Mouse (Mus musculus): ENCODE results near the gene Cyth1. TPM values are rescaled to one million over a fixed set of nuclear protein-coding genes. Genes with fewer than 3 reads are reported as not detected.

Gene Cyth1
- total RNA-seq, 2 experiments from 2014 or later: 30.3 to 31.5 TPM

DNA sequence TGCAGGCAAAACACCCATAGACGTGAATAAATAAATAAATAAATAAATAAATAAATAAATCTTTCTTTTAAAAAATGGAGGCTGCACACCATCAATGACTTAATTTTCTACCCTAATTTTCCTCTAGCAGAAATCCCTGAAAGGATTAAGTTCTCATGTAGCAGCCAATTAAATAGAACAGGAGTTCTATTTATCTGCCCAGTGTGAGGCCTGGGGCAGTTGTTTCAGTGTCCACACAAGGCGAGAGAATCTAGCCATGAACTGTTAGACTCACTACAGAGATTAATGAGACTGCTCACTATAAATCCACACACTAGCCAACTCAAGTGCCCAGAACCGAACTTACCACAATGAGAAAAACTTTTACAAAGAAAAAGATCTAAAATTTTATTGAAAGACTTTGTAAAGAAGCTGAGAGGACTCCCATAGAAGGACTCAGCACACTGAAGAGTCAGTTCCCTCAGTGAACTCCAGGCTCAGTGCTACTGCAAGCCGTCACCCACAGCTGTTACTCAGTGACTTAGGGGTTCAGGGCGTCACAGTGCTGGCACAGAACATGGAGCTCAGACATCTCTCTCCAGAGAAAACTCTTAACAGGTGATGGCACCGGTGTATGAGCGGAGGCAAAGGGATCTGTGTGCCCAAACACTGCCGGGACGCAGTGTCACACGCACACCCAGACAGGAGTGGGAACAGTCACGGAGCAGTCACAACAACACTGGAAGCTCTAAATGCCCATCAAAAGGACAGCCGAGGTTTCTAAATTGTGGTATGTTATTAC lies 23.1 kb downstream of the Cyth1 start:
- DNase-seq (ENCODE audit: low spot score in 2 of 2): no peak

DNA sequence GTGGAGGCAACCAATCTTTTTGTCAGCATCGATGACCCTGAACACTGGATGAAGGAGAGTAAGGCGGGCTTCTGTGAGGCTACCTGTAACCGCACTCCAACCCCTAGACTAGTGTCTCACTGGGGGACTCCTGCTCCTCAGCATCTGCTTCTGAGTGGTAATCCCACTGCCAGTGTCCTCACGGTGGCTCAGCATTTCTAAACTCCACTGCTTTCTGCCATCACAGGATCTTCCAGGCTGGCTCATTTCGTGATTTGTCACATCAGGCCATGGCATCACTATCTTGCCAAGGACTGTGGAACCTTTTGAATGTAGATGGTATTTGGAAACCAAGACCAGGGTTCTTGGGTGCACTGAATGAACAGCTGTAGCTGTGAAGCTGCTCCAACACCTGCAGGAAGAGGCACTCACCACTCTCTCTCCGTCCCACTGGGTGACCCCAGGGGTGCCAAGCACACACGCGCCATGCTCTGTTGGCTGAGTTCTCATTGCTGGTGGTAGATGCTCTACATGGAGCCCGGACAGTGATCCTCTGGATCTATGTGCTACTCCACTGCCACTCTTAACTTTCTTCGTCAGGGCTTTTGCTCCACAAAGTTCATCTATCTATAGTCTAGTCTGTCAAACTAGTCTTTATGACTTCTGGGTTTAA lies 24.9 kb downstream of the Cyth1 start:
- no peak for DNase-seq (ENCODE audit: low spot score in 2 of 2)

DNA sequence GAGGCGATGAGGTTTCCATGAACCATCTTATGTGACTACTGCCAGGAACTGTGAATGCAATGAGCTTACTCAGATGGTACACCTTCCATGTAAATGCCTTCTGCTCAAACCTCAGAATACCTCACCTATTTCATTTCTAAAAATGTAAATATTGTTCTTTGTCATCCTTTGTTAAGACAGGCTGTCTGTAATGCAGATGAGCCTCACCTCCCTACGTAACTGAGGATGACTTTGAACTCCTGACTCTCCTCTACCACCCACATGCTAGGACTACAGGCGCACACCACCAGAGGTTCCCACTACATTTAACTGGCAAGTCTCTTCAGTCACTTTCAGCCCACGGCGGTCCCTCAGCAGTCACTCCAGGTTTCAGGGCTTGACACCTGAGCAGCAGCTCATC lies 25.5 kb downstream of the Cyth1 start:
- DNase-seq (ENCODE audit: low spot score in 2 of 2): no peak

DNA sequence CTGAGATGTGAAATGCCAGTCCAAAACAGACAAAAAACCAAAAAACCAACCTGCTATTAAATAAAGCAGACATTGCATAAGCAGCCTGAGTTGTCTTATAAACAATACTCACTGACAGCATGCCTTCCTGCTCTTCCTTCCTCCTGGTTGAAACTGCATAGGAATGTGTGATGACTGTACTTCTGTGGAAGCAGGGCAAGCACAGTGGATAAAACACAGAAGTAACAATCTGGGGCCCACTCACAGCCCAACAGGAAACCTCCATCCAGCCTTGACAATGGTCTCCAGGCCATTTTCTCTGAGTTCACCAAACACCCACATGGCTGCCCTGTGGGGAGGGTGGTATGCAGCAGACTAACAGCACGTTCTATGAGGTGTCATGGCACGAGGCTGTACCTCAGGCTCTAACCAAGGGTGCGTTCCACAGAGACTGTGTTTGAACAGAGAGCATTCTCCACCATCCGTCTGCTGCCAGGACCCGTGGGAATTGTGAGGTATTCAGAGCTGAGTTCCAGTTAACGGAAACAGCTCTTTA lies 26.0 kb downstream of the Cyth1 start:
- no peak for DNase-seq (ENCODE audit: low spot score in 2 of 2)

DNA sequence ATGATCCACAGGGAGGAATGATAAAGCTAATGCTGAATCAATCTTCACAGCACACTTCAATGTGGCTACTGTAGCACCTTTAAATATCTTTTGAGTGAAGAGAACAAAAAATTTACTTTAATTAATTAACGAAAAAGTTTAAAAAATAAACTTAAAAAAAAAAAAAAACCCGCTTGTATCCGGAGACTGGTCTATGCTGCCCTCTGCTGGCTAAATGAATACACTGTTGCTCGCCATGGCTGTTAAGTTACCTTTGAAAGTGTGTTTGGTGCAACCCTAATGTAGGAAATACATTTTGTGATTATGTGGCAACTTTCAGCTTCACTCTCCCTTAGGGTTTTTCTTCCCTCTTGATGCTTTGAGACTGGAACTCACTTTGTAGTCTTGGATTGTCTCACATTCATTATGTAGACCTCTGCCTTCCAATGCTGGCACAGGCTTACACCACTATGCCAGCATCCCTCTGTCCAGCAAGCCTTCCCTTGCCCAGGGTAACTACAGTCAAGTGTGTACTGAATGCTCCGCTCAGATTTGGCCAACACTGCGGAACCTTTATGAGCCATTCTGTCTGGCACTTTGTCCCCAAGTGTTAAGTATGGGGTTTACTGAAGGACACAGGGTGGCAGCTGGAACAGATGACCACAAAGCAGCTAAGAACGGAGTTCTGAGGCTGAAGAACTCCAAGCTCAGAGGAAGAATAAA lies 27.7 kb downstream of the Cyth1 start:
- DNase-seq (ENCODE audit: low spot score in 2 of 2): no peak

DNA sequence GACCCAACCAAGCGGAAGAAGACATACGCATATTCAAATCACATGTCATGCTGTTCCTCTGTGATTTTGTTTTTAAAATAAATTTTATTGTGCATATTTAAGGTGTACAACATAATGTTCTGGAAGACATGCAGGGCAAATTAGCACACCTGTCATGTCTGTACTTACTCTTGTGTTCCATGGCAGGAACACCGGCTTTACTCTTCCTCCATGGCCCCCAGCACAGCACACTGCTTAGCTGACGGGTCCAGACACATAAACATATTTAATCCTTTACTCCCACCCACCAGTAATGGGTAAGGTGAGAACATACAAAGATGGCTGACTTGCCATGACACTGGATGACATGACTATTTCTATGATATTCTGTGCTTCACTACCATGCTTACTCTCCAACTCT lies 29.3 kb downstream of the Cyth1 start:
- no peak for DNase-seq (ENCODE audit: low spot score in 2 of 2)

DNA sequence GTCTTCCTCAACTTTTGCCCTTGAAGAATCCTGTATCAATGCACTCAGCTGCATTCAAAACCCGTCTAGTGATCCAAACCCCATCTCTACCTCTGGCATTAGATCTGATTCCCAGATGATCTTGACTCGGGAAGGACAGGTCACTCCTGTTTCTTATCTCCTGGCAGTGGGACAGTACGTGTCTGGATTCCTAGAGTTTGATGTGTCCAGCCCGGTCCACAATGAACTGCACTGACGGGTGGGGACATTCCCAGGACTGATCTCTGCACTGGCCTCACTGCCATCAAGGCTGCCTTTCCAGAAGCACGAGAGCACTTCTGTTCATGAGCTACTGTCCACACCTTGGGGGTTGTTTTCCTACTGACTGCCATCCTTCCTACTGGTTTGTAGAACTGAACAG lies 31.9 kb downstream of the Cyth1 start:
- DNase-seq (ENCODE audit: low spot score in 2 of 2): no peak

DNA sequence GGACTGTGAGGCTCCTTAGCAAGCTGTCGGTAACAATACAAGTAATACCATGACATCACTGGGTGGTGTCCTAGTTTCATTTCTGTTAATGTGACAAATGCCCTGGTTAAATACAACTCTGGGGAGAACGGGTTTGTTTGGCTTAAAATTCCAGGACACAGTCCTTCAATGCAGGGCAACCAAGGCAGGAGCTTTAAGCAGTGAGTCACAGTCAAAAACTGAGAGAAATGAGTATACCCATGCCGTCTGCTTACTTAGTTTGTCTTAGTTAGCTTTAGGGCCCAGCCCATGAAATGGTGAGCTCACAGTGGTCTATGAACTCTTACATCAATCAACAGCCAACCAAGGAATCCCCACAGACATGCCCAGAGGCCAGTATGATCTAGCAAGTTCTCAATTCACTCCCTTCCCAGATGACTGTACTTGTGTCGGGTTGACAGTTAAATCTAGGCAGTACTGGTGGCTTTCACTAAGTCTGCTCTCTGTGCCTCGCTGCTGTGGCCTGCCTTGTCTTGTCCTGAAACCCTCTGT lies 32.4 kb downstream of the Cyth1 start:
- DNase-seq (ENCODE audit: low spot score in 2 of 2): no peak

DNA sequence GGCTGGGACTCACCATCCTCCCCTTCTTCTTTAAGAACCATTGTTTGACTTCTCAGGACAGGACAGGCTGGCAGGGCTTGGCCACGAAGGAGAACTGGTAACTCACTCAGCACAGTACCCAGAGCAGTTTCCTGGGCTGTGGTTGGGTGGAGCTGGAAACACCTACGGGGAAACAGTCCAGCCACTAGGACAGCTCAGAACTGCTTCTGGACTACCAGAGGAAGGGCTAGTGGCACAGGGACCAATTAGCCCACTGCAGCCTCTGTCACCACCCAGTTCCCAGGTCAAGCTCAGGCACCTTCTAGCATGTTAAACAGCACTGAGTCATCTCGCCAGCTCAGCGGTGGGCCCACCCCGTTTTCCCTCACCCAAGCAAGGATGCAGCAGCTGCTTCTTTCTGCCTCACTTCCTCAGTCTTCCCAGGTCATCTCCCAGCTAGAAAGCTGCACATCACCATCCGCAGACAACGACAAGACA lies 35.7 kb downstream of the Cyth1 start:
- no peak for DNase-seq (ENCODE audit: low spot score in 2 of 2)

DNA sequence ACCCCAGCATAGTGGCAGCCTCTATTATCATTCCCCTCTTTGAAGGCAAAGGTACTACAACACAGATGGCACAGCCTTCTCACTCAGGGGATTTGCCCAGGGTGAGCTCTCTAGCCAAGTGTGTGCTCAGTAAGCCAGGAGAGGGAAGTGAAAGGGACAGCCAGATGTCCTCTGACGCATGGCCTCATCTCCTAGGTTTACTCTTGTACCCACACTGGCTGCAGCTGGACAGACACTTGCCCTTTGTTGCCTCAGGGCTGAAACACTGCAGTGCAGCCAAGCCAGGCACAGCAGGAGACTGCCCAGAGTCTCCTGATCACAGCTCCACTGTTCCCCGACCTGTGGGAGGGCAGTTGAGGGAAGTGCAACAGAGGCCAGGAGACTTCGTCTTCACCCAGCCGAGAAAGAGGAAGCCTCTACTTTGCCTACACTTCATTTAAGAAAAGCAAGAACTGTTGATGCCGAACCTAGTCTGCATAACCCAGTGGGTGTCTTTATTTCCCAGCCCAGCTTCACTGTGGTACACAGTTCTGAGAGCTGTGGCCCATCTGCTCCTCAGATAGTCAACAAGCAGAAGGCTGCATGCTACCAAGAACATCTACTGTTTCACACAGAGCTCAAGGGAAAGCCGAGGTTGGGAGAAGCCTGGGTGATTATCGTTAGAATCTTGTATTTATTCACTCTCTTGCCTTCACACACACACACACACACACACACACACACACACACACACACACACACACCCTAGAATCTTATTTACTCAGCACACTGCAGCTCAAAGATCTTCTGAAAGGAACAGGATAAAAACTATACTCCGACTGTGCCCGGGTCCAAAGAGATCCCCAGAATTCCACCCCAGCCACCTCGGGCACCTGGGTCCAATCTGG lies 36.4 kb downstream of the Cyth1 start:
- DNase-seq (ENCODE audit: low spot score in 2 of 2): no peak

DNA sequence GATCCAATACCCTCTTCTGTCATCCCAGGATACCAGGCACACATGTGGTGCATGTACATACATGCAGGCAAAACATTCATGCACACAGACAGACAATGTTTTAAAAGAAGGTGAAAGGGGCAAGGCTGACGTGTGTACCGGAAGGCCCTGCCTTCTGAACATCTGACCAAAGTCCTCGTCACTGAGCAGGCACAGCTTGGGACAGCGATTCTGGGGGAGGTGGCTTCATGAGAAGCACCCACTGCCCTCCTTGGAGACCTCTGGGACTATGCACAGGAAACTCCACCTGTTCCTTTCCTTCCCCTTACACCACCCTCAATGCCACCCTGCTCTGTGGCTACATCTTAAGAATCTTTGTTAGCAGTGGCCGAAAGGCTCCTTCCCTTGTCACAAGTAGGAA lies 37.4 kb downstream of the Cyth1 start:
- no peak for DNase-seq (ENCODE audit: low spot score in 2 of 2)

DNA sequence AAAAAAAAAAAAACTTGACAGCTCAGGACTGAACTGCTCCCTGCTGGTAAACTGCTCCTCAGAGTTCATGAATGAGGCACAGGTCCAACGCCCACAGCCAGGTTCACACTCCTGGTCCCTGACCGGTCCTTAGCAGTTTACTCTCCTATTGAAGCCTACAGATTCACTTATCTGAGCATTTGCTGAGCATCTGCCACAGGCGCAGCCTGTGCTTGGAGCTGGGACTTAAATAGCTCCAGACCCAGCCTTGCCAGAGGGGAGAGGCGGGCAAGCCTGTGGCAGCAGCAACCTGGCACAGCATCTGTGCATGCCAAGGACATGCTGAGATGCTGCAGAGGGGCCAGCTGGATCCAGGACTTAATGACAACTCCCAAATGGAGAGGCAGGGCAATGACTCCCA lies 38.3 kb downstream of the Cyth1 start:
- no peak for DNase-seq (ENCODE audit: low spot score in 2 of 2)

DNA sequence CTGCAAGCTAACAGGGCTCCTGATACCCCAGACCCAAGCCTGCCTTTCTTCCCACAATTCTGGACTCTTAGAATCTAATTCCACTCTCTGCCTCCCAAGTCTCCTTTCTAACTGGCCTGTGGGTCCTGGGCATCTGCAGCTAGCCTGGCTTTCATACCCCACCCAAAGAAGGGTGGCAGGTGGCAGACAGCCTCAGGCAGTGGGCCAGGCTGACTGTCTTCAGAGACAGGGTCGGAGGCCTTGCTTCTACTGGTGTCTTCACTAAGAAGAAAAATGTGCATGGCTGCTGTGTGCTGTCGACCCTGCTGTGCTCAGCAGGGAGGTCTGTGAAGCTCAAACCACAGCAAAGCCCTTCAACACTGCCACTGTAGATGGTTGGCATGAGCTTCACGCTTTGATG lies 39.0 kb downstream of the Cyth1 start:
- DNase-seq (ENCODE audit: low spot score in 2 of 2): no peak

DNA sequence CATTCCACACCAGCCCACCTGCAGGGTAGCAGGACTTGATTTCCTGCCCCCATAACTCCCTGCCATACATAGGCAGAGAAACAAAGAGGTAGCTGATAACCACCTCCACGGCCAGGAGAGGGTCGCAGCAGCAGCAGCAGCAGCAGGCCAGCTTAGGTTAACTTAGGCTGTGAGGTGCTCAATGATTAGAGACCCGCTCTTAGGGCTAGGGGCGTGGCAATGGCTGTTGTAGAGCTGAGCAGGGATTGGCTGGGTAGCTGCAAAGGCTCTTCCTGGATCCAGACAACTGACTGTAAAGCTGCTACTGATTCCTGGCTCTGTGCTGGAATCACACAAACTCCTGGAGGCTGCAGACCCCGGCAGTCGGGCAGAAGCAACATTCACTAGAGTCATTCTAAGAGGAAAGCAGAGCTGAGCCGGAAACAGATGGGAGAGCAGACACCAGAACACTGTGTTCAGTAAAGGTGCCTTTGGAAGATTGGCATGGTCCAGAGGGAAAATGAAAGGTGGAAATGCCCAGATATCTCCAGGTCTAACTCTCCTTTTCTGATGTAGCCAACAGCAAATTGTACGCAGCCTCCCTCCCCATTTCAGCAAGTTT lies 39.6 kb downstream of the Cyth1 start:
- no peak for DNase-seq (ENCODE audit: low spot score in 2 of 2)

DNA sequence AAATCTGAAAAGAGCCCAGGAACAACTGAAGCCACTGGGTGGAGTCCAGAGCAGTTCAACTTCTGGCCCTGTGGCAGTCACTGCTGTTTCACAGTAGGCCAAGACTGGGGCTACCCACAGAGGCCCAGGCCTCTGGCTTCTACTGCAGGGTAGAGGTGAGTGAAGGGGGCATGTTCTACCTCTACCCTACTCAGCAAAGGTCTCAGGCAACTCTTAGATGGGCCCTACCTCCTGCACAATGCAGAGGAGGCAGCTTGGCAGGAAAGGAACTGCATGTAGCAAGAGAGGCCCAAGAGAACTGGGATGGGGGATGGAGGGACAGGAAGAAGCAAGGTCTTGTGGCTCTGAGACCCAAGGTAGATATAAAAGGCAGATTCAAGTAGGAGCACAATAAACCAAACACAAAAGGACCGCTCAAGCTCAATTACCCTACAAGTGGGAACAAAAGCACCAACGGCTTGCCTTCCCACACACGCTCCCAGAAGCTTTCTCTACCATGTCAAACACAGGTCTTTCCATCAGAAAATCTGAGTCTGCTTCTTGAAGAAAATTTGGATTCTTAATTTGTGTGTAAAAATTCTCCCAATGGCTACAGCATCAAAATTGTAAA lies 40.9 kb downstream of the Cyth1 start:
- DNase-seq (ENCODE audit: low spot score in 2 of 2): no peak

DNA sequence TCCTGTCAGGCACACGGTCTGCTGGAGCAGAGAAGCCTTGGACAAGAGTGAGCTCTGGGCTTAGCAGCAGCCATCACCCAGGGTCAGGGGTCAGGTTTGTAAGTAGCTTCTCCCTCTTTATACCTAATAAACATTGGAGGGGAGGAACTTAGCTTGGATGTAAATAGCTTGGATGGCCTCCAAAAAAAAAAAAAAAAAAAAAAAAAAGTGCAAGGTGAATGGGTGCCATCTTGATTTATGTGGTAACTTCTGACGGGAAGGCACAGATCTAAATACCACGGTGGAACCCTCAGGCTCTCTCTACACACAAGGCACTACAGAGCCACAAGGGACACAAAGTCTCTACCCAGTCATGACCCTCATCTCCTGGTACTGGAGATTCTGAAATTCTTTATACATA lies 42.1 kb downstream of the Cyth1 start:
- no peak for DNase-seq (ENCODE audit: low spot score in 2 of 2)

DNA sequence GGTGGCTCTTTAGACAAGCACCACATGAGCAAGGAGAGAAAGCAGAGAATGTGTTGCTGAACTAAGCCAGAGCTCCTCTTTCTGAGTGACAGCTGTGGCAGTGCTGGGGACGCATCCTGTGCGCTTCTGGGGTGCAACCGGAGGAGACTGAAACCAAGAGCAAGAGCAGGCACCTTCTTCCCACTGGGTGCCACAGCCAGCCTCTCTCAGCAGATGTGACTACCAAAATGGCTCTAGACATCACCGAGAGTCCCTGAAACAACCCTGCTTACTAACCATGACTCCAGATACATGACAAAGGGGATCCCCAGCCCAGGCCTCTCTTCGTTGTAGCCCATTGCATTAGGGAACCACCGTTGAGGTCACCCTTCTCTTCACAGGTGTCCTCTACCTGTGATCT lies 44.9 kb downstream of the Cyth1 start:
- DNase-seq (ENCODE audit: low spot score in 2 of 2): no peak

DNA sequence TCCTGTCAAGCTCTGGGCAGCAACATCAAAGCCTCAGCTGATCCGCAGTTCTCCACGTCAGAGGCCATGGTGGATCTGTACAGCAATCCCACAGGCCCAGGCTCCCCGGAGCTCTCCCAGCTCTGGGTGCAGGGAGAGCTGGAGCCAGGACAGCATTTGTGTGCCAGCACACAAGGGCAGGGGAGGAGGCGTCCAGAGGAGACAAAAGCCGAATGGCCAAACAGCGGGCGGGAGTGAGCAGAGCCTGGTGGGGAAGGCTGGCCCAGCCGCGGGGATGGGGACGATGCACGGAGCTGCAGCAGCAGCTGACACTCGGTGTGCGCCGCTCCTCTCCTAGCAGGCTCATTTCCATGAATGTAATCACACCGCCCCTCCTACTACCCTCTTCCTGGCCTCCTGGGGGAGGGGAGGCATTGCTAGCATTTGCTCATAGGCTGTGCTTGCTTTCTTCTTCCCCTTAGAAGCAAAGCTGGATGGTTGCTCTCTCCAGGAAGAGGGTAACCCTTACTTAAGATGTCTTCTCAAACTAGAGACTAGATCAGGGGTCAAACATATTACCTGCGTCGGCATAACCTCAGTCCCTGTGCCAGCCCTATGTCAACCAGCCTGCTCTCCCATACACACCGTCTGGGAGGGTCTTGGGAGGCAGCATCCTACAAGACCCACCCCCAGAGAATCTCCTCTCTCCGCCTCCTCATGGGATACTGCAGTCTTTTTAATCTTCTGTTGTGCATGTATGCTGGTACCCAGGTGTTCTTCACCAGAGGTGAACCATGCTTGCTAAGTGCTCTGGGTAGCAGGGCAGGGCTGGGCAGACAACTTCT lies 45.8 kb downstream of the Cyth1 start:
- DNase-seq (ENCODE audit: low spot score in 2 of 2): peak; percentile 39 to 48

DNA sequence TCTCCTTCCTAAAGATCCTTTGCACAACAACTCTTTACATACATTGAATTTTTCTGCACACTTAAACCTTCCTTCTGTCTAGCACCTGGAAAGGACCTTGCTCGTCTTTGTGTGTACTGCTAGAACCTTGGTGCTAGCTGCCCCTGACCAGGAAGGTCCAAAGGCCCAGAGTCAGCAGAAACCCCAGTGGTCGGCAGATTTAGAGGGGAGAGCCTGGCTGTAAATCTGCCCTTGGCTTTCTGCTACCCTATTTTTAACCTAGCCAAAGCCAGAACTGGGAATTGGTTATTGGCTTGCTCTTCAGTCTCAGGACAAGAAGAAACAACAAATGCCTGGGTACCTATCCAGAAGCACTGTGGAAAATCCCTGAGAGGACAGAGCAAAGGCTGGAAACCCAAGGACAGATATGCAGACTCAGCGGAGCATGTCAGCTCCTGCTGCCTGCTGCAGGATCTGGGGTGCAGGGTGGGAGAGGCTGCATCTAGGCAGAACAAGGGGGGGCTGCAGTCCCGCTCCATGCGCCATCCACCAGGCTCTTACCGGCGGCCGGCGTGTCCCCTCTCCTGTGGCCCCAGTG lies 46.5 kb downstream of the Cyth1 start:
- no peak for DNase-seq (ENCODE audit: low spot score in 2 of 2)

Data from adrenal gland, postnatal 4 days (tissue).